Mouse (Mus musculus): ENCODE measurements around the gene Wsb2.
"Not testable (repeated sequence)": the region's sequence is repeated elsewhere in the genome, so short reads cannot be mapped to it uniquely, and the experiment has no call there.

Wsb2 gene

DNA sequence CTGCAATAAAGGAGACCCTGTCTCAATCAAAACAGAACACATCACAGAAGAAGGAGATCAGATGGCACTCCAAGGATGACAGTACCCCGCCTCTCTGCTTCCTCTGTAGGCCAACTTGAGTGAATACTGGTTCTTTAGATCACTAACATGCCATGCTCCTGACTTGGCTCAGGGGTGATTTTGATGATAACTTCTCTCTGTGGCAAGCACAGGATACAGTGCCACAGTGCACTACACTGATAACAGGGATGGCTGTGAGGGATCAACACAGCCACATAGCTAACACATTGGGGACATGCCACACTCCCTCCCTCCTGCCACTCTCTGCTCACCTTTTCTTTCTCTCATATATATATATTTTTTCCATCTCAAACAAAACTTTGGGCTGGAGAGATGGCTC is 33.8 kb downstream of the Wsb2 start:
- DNase-seq: no peak

DNA sequence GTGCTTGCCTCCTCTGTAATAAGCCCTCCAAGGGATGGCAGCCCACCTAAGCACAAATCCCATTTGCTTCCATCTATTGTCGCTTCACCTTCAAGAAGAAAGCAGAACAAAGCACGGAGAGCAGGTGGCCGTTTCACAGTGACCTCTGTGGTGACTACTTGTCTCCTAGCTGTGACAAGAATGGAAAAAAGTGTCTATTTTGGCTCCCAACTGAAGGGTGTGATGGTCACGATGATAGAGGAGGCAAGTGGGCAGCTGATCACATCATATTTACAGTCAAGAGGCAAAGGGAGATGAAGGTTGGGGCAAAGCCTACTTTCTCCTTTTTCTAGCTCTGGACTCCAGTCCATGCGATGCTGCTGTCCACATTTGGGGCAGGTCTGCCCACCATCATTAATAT is 38.7 kb downstream of the Wsb2 start:
- DNase-seq: no peak

GRCm38 (mm10) chr5:117396596-117397014 is 39.5 kb downstream of the Wsb2 start:
- no peak for DNase-seq

GRCm38 (mm10) chr5:117397371-117397770 is 40.3 kb downstream of the Wsb2 start:
- DNase-seq: no peak

GRCm38 (mm10) chr5:117398007-117398550 is 41.0 kb downstream of the Wsb2 start:
- no peak for DNase-seq

DNA sequence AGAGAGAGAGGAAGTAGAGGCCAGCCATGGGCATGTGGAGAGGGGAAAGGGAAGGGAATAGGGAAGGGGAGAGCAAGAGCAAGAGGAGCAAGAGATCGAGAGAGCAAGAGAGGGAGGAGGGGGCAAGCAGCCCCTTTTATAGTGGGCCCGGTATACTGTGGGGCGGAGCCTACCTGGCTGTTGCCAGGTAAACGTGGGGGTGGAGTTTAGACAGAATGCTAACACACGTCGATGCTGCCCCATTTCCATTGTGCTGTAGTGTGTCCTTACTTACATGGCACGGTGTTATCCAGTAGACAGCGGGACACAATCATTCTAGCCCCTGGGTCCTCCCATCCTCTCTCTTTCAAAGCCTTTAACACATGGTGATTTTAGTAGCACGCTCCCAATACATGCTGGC is 42.2 kb downstream of the Wsb2 start:
- DNase-seq: no peak

- no peak for DNase-seq
These were observed 46.5 kb downstream of the Wsb2 start for GRCm38 (mm10) chr5:117403609-117404008.

DNA sequence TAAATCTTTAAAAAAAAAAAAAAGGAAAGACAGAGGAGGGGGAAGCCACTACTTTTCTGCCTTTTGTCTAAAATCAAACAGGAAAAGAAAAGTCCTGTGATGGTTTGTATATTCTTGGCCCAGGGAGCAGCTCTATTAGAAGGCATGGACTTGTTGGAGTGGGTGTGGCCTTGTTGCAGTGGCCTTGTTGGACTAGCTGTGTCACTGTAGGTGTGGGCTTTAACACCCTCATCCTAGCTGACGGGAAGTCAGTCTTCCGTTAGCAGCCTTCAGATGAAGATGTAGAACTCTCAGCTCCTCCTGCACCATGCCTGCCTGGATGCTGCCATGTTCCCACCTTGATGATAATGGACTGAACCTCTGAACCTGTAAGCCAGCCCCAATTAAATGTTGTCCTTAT is 47.6 kb downstream of the Wsb2 start:
- not testable (repeated sequence) for DNase-seq

GRCm38 (mm10) chr5:117408216-117408615 is 51.1 kb downstream of the Wsb2 start:
- DNase-seq: peak; percentile 54

- no peak for DNase-seq
These were observed 52.3 kb downstream of the Wsb2 start for GRCm38 (mm10) chr5:117409369-117409768.

- DNase-seq: peak; percentile 20
These were observed 56.7 kb downstream of the Wsb2 start, which contains the start of gene Ksr2 for GRCm38 (mm10) chr5:117413507-117414501. Gene Ksr2 (plus strand): TSS chr5:117414000.

DNA sequence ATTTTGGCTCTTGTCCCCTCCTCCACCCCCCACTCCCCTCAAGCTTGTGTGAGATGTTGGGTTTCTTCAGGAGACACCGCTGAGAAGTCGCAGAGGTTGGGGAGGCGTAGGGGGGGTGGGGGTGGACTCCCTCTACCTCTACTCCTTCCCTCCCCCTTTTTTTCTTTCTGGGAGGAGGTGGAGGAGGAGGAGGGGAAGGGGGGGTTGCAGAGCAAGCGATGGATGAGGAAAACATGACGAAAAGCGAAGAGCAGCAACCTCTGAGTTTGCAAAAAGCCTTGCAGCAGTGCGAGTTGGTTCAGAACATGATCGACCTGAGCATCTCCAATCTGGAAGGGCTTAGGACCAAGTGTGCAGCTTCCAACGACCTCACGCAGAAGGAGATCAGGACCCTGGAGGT is 57.5 kb downstream of the Wsb2 start:
- DNase-seq: no peak

DNA sequence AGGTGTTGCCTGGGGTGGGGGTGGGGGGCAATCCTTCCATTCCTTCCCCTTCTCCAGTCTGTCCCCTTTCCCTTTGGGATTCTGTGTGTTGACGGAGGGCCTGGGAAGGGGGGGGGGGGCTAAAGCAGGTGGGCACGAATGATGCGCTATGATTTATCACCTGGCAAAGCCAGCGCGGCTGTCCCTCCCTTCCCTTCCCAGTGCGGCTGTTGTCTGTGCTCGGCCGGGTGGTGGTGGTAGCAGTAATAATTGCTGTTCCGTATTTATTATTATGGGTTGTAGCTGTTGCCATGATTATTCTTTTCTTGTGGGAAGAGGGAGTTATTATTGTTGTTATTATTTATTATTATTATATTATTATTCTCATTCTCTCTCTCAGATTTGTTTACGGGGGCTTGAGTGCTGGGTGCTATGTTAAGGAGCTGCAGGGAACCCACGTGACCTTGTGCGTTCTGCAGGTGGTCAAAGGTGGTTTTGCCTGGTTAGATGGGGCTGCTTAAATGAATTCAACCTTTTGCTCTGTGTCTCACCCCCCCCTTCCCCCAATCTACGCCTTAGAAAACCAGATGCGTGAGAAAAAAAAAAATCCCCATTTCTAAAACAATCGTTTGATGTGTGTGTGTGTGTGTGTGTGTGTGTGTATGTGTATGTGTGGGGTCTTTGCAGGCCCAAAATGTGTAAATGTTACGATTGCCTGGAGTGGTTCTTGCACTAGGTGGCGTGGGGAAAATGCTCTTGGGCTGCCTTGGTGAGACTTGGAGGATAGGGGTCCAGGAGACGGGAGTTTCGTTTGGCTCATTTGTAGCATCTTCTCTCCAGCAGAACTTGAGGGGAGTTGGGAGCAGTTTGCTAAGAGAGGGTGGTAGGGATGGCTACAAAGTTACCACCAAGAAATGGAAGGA is 58.2 kb downstream of the Wsb2 start:
- no peak for DNase-seq

DNA sequence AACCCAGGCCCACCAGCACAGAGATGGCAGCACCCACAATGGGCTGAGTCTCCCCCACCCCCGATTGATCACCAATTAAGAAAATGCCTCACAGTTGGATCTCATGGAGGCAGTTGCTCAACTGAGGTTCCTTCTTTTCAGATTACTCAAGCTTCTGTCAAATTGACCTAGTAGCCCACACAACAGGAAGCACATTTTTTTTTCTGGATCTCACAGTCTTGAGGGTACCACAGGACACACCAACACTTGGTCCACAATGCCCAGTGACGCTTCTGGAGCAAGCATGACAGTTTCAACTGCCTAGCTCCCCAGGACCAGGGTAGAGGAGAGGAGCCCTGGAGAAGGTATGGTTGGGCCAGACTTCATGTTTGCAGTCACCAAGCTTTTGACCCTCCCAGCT is 60.3 kb downstream of the Wsb2 start:
- DNase-seq: no peak

Measured in lung, postnatal 14 days (tissue).